Mouse (Mus musculus) embryonic facial prominence, embryonic 15.5 days (tissue): ENCODE measurements around the gene Tmem156. TPM values are rescaled to one million over a fixed set of nuclear protein-coding genes. Genes with fewer than 3 reads are reported as not detected.

ENCODE experiments used
- ATAC-seq: fragments of 200-750 bp; cut with Nextera tagmentation; 2 replicates; pipeline ENCODE4 v1.8.0; 2017; ENCODE audit warnings: low read depth, moderate TSS enrichment; ENCODE audit not compliant: insufficient number of reproducible peaks, low FRiP score, low TSS enrichment
- H3K27ac ChIP-seq: fragments of 300-500 bp; sonication (generic); replicated peaks from 2 replicates; pipeline ENCODE4 v1.5.1; 2015; ENCODE audit warnings: mild to moderate bottlenecking, inconsistent platforms
- H3K27me3 ChIP-seq: fragments of 300-500 bp; sonication (generic); 2 replicates; pipeline ENCODE4 v1.6.1; 2015; ENCODE audit warnings: inconsistent platforms
- H3K36me3 ChIP-seq: fragments of 300-500 bp; sonication (generic); 2 replicates; pipeline ENCODE4 v1.6.1; 2015; ENCODE audit warnings: mild to moderate bottlenecking, inconsistent platforms
- H3K4me1 ChIP-seq: fragments of 300-500 bp; sonication (generic); 2 replicates; pipeline ENCODE4 v1.6.1; 2015; ENCODE audit warnings: inconsistent platforms
- H3K4me2 ChIP-seq: fragments of 300-500 bp; sonication (generic); replicated peaks from 2 replicates; pipeline ENCODE4 v1.6.1; 2015; ENCODE audit warnings: mild to moderate bottlenecking, inconsistent platforms
- H3K4me3 ChIP-seq: fragments of 300-500 bp; sonication (generic); replicated peaks from 2 replicates; pipeline ENCODE4 v1.5.1; 2015; ENCODE audit warnings: mild to moderate bottlenecking, inconsistent platforms
- H3K9ac ChIP-seq: fragments of 300-500 bp; sonication (generic); 2 replicates; pipeline ENCODE4 v1.6.1; 2015; ENCODE audit warnings: inconsistent platforms
- H3K9me3 ChIP-seq: fragments of 300-500 bp; sonication (generic); replicated peaks from 2 replicates; pipeline ENCODE4 v1.6.1; 2016; ENCODE audit warnings: inconsistent platforms
- WGBS: fragments of 180-500 bp; shearing (Covaris S2); methylation state at CpG from one replicate; pipeline ENCODE4 v1.1.7; 2015; 5-methylcytosine and 5-hydroxymethylcytosine counted together
- polyA plus RNA-seq: library from polyadenylated mRNA; unstranded; fragments of >200 nt; fragmentation: Nextera tagmentation; extraction: Ambion mirVana; gene quantifications from 2 replicates; pipeline ENCODE4 v1.2.1, GENCODE M21; 2015

Gene Tmem156
- polyA plus RNA-seq, 1 experiment from 2014 or later, result 0.94 TPM

DNA sequence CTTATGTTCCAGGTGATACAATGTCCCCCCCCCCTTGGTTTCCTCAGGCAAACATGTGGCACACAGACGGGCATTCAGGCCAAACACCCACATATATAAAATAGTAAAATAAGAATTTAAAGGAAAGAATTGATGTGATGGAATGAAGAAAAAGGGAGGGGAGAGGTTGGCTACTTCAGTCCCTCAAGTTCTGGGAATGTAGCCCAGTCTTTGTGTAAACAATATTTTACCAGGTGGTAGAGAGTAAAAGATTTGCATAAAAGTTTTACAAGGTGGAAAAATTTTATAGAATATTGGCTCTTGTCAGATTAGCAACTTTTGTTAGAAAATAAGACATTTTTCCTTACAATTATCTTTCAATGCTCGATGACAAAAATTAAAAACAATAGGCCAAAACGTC is 4.9 kb upstream of the Tmem156 start:
- no peak overlapping the region for H3K27ac ChIP-seq
- H3K4me1 ChIP-seq, result peaks cover 3% of the 10 kb centered on the region; the same call in 1 of the 2 replicates
- no peak overlapping the region for H3K9ac ChIP-seq
- H3K4me2 ChIP-seq, result no peak overlapping the region
- H3K9me3 ChIP-seq, result no peaks in the 10 kb centered on the region
- 53% methylated on average over 3 of the region's 3 CpGs for WGBS
- ATAC-seq, result no peak
- H3K4me3 ChIP-seq, result no peak overlapping the region
- H3K27me3 ChIP-seq, result no peaks in the 10 kb centered on the region
- no peaks in the 10 kb centered on the region for H3K36me3 ChIP-seq

DNA sequence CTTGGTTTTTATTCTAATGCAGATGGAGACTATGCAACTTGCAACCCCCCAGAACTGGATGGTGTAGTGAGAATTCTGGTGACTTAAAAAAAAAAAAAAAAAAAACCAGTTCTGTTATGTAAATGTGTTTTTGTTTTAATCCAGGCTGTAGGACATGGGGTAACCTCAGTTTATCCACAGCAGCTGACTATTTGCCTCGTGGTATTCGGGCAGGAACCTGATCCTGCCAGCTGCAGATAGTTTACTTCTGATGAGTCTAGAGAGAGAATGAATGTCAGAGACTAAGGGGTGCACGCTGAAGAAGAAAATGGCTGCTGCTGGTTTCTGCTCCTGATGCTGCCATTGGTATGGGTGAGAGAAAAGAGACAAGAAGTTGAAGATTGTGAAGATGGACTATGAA is 4.2 kb upstream of the Tmem156 start:
- Histone ChIP-seq H3K27me3 (no peaks in the 10 kb centered on the region), H3K9me3 (no peaks in the 10 kb centered on the region), H3K9ac (no peak overlapping the region), H3K36me3 (no peaks in the 10 kb centered on the region), H3K4me2 (no peak overlapping the region), H3K27ac (no peak overlapping the region), H3K4me1 (no peaks in the 10 kb centered on the region), H3K4me3 (no peak overlapping the region)
- 40% methylated on average over 3 of the region's 3 CpGs for WGBS
- no peak for ATAC-seq

DNA sequence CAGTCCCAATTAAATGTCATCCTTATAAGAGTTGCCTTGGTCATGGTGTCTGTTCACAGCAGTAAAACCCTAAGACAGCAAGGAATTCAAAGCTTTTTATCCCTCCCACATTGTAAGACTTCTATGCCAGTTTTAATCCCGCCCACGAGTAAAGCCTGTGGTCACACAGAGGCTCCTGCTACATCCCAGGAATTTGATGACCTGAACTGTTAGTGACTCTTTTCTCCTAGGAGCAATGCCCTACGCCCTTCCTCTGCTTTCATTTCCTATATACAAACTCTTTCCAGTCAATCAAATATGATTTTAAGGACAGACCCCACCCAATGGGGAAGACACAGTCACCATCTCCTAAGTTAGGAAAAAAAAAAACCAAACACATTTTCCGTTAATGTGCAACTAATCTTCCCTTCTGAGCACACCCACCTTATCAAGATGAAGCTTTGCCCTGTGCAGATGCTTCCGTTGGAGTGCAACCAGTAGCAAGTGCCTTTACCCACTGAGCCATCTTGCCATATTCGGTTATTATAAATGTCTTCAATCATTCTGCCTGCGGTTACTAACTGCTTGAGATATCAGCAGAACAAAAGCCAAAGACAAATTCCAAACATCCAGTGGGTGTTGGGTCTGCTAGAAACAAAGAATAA is 3.1 kb upstream of the Tmem156 start:
- no peak for ATAC-seq
- Histone ChIP-seq H3K27me3 (no peaks in the 10 kb centered on the region), H3K4me3 (no peak overlapping the region), H3K4me1 (no peaks in the 10 kb centered on the region), H3K9ac (no peak overlapping the region), H3K27ac (no peak overlapping the region), H3K4me2 (no peak overlapping the region), H3K36me3 (no peaks in the 10 kb centered on the region), H3K9me3 (no peaks in the 10 kb centered on the region)
- WGBS, result 82% methylated on average over 7 of the region's 7 CpGs

DNA sequence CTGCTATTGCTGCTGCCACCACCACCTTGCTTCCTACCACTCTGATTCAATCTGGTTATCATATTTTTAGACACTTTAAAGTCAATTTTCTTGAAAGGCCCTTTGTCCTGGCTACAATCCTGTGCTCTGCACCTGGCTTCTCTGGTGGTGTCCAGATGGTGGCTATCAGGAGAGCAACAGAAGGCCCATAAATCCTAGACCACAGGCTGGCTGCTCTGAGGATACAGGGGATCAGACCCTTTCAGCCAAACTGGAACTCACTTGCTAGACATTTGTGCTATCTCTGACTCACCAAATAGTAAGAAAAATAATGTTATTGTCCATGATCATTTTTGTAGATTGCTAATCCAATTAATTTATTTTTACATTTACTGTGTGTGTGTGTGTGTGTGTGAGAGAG is 1.8 kb upstream of the Tmem156 start:
- H3K4me1 ChIP-seq, result no peaks in the 10 kb centered on the region
- ATAC-seq, result no peak
- H3K36me3 ChIP-seq, result no peaks in the 10 kb centered on the region
- H3K4me2 ChIP-seq, result no peak overlapping the region
- no peaks in the 10 kb centered on the region for H3K9me3 ChIP-seq
- H3K27me3 ChIP-seq, result no peaks in the 10 kb centered on the region
- no peak overlapping the region for H3K9ac ChIP-seq
- no peak overlapping the region for H3K4me3 ChIP-seq
- no peak overlapping the region for H3K27ac ChIP-seq

DNA sequence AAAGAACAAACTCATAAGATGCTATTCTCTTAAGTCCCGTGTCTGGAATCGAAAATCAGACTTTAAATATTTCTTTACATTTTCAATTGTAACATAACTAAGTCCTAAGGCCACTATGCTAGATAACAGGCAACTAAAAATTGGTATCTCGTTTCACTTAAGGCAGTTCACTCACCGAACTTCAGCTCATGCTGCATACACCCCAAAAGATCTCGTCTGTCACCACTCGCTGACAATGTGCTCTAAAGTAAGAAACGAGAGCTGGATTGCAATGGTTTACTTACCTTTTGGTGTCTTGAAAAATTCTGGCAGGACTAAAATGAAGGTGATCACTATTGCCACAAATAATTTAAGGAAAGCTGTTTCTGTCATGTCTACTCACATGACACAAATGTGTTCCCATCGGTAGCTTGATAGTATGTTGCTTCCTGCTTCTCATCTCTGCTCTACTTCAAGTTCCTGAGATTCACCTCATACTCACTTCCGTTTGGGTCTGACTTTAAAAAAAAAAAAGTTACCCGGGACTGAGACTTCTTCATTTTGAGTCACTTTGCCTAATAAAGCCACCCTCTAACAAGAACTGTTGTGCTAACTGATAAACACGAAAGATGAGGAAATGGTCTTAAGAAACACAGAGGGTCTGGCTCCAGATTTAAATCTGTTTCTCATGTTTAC is 611 bp downstream of the Tmem156 start:
- H3K9ac ChIP-seq, result no peak overlapping the region
- H3K4me3 ChIP-seq, result no peak overlapping the region
- H3K4me2 ChIP-seq, result no peak overlapping the region
- WGBS, result 60% methylated on average over 11 of the region's 11 CpGs
- H3K27ac ChIP-seq, result no peak overlapping the region
- no peak for ATAC-seq
- no peaks in the 10 kb centered on the region for H3K36me3 ChIP-seq
- no peaks in the 10 kb centered on the region for H3K9me3 ChIP-seq
- H3K27me3 ChIP-seq, result no peaks in the 10 kb centered on the region
- no peaks in the 10 kb centered on the region for H3K4me1 ChIP-seq

DNA sequence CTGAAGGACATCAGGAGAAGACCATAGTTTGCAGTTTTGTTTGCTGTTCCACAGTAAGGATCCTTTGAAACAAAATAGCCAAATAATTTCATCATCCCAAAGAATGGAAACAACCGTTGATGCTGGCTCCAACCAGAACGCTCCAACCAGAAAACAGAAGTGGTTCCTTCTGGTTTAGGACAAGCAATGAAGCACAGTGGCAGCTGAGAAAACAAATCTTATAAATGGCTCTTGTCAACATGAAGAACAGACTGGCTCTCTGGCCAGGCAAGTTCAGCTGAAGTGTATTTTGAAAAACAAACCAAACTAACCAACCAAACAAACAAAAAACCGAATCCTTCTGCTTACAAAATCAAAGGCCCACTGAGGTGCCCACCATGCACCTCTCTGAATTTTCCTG is 2.2 kb downstream of the Tmem156 start:
- WGBS, result 44% methylated on average over 3 of the region's 3 CpGs

DNA sequence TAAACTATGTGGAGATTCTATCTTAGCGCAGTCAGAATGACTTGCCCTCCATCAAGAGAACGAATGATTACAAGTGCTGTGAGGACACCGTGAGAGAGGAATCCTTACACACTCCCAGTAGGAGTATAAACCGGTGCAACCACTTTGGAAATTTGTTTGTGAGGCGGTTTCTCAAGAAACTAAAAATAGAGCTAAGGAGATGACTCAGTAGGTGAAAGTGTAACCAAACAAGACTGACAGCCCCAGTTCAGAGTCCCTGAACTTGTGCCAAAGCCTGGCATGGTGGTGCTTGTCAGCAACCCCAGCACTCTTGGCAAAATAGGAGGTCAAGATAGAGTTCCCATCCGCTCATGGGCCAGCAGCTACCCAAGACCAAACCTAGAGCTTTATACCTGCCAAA is 5.4 kb downstream of the Tmem156 start:
- Histone ChIP-seq H3K4me2 (no peak overlapping the region), H3K9me3 (no peaks in the 10 kb centered on the region), H3K9ac (no peak overlapping the region), H3K4me1 (no peaks in the 10 kb centered on the region), H3K36me3 (no peaks in the 10 kb centered on the region), H3K27ac (peak overlapping the region; percentile 39; the same call in 1 of the 2 replicates), H3K4me3 (no peak overlapping the region), H3K27me3 (no peaks in the 10 kb centered on the region)
- no peak for ATAC-seq
- 63% methylated on average over 6 of the region's 6 CpGs for WGBS

More for the DNA sequence above, 2.2 kb downstream of the Tmem156 start:
- Histone ChIP-seq H3K9ac (no peak overlapping the region), H3K27me3 (no peaks in the 10 kb centered on the region), H3K4me2 (no peak overlapping the region), H3K4me3 (no peak overlapping the region), H3K36me3 (no peaks in the 10 kb centered on the region), H3K27ac (no peak overlapping the region), H3K9me3 (no peaks in the 10 kb centered on the region), H3K4me1 (no peaks in the 10 kb centered on the region)
- ATAC-seq, result no peak

DNA sequence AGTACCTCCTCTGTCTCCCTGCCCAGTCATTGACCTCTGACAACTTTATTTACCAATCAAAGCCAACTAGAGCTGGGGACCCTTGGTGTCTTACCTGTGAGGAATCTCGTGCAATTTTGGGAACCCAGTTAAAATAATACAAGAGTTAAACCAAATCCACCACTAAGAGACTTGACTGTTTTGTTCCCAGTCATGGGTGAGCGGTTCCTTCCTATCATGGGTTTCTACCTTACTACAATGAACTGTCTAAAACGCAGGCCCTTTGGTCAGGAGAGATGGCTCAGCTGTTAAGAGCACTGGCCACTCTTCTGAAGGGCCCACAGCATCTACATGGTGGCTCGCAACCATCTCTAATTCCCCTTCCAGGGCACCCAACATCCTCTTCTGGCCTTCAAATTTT is 10.1 kb downstream of the Tmem156 start:
- ATAC-seq, result no peak
- Histone ChIP-seq H3K27me3 (no peaks in the 10 kb centered on the region), H3K9ac (no peak overlapping the region), H3K4me1 (no peaks in the 10 kb centered on the region), H3K4me3 (no peak overlapping the region), H3K9me3 (no peaks in the 10 kb centered on the region), H3K4me2 (no peak overlapping the region), H3K27ac (no peak overlapping the region), H3K36me3 (no peaks in the 10 kb centered on the region)
- WGBS, result 77% methylated on average over 4 of the region's 4 CpGs

DNA sequence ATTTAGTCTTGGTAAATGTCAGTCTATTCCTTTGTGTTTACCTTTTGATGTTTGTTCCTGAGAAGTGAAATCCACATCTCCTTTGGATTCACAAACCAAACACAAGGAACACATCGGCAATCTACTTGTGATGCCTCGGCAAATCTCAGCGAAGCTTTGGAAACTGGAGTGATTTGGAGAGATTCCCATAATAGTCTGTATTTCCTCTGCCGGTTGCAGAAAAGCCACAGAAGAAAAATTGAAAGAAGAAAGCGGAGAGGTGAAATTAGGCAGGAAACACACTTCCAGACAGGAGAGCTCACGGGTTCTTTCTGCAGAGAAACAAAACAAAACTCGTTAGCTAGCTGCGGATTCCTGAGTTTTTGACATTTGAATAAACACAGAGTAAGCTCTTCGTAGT is 12.1 kb downstream of the Tmem156 start:
- Histone ChIP-seq H3K36me3 (no peaks in the 10 kb centered on the region), H3K4me1 (no peaks in the 10 kb centered on the region), H3K9me3 (no peaks in the 10 kb centered on the region), H3K27ac (no peak overlapping the region), H3K9ac (no peak overlapping the region), H3K27me3 (no peaks in the 10 kb centered on the region), H3K4me2 (peak overlapping the region; percentile 4; the same call in 1 of the 2 replicates), H3K4me3 (peak overlapping the region; percentile 15)
- 52% methylated on average over 9 of the region's 9 CpGs for WGBS
- ATAC-seq, result no peak

DNA sequence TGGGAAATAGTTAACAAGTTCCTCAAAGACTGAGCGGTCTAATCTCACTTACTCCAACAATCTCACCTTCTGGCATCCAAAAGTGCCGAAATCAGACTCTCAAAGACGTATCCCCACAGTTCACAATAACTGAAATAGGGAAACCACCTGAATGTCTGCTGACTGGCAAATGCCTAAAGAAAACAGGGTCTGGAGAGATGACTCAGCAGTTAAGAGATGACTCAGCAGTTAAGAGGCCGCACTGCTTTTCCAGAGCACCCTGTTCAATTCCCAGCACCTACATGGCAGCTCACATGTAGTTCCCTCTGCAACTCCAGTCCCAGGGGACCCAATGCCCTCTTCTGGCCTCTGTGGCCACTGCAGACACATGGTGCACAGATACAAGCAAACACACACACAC is 13.9 kb downstream of the Tmem156 start:
- Histone ChIP-seq H3K36me3 (no peaks in the 10 kb centered on the region), H3K4me1 (no peaks in the 10 kb centered on the region), H3K27me3 (no peaks in the 10 kb centered on the region), H3K9me3 (no peaks in the 10 kb centered on the region), H3K9ac (no peak overlapping the region), H3K4me2 (no peak overlapping the region), H3K4me3 (no peak overlapping the region), H3K27ac (no peak overlapping the region)
- 91% methylated on average over 4 of the region's 4 CpGs for WGBS
- no peak for ATAC-seq

DNA sequence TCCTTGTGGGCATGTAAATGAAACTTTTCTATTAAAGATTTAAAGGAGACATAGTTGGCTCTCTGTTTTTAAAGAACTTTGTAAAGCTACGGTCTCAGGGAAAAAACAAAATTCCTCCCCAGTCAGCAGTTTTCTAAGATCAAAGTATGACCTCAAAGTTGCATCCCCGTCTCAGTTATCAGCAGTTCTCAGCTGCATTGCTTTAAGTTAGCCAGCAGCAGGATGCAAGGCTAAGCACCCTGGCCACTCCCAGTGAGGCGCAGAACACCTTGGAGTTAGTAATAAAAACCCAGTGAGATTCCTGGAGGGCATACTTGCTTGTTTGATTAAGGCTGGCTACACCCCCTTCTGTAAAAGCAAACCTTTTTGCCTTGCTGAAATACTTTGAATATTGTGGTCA is 15.2 kb downstream of the Tmem156 start:
- WGBS, result 17% methylated on average over 3 of the region's 3 CpGs
- no peak overlapping the region for H3K4me2 ChIP-seq
- H3K27ac ChIP-seq, result no peak overlapping the region
- H3K27me3 ChIP-seq, result no peaks in the 10 kb centered on the region
- no peak for ATAC-seq
- H3K9ac ChIP-seq, result no peak overlapping the region
- no peaks in the 10 kb centered on the region for H3K4me1 ChIP-seq
- no peaks in the 10 kb centered on the region for H3K9me3 ChIP-seq
- H3K36me3 ChIP-seq, result no peaks in the 10 kb centered on the region
- H3K4me3 ChIP-seq, result no peak overlapping the region

DNA sequence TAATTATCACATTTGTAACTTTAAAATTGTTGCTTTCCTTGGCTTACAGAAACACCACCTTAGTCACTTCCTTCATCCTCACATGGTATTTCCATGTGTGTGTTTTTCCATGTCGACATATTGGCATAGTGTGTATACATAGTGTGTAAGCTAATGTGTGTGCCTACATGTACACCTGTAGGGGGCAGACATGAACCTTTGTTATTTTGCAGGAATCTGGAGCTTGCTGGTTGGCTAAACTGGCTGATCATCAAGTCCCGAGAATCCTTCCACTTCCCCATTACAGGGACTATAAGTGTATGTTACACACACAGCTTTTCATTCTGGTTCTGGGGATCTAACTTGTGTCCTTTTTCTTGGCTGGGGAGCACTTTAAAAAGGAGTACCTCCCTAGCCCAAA is 15.8 kb downstream of the Tmem156 start:
- H3K9me3 ChIP-seq, result no peaks in the 10 kb centered on the region
- H3K27ac ChIP-seq, result no peak overlapping the region
- H3K4me2 ChIP-seq, result no peak overlapping the region
- no peaks in the 10 kb centered on the region for H3K27me3 ChIP-seq
- H3K36me3 ChIP-seq, result no peaks in the 10 kb centered on the region
- no peak for ATAC-seq
- no peaks in the 10 kb centered on the region for H3K4me1 ChIP-seq
- no peak overlapping the region for H3K9ac ChIP-seq
- 62% methylated on average over 2 of the region's 2 CpGs for WGBS
- H3K4me3 ChIP-seq, result no peak overlapping the region
